Mouse (Mus musculus) myocyte (in vitro differentiated cells): ENCODE results near the gene Olfr328. TPM values are rescaled to one million over a fixed set of nuclear protein-coding genes. Genes with fewer than 3 reads are reported as not detected.

Source experiments
- H3K27me3 ChIP-seq: one replicate; pipeline ENCODE4 v1.6.1; 2011; ENCODE audit not compliant: control insufficient read depth, insufficient read depth, insufficient read length
- H3K36me3 ChIP-seq: one replicate; pipeline ENCODE4 v1.6.1; 2011; ENCODE audit not compliant: control insufficient read depth, insufficient read depth
- H3K4me2 ChIP-seq: one replicate; pipeline ENCODE4 v1.6.1; 2011; ENCODE audit warnings: low read depth, control low read depth
- H3K4me3 ChIP-seq: one replicate; pipeline ENCODE4 v1.5.1; 2011; ENCODE audit warnings: mild to moderate bottlenecking, control low read depth, moderate library complexity
- H3K79me2 ChIP-seq: one replicate; pipeline ENCODE4 v1.6.1; 2011; ENCODE audit not compliant: control insufficient read depth, insufficient read depth
- H3ac ChIP-seq: one replicate; pipeline ENCODE4 v1.6.1; 2011; ENCODE audit not compliant: control insufficient read depth, insufficient read length
- CEBPB ChIP-seq: IDR thresholded peaks from 2 replicates; pipeline ENCODE4 v1.6.1; 2011; ENCODE audit warnings: mild to moderate bottlenecking, moderate library complexity; ENCODE audit not compliant: poor library complexity, insufficient read depth, severe bottlenecking
- E2F4 ChIP-seq: IDR thresholded peaks from one replicate; pipeline ENCODE4 v1.6.1; 2011; ENCODE audit warnings: mild to moderate bottlenecking, control low read depth, moderate library complexity; ENCODE audit not compliant: insufficient read depth
- MAX ChIP-seq: IDR thresholded peaks from one replicate; pipeline ENCODE4 v1.6.1; 2011; ENCODE audit warnings: low read depth, mild to moderate bottlenecking, control low read depth
- MYOD1 ChIP-seq, 3 experiments: IDR thresholded peaks; one replicate each; pipeline ENCODE4 v1.6.1; 2011; ENCODE audit warnings: control low read depth in 2 of 3, low read depth in 2 of 3, mild to moderate bottlenecking in 2 of 3, moderate library complexity in 1 of 3; ENCODE audit not compliant: insufficient read length in 2 of 3, control insufficient read depth in 1 of 3
- MYOG ChIP-seq, 3 experiments: IDR thresholded peaks; one replicate each; pipeline ENCODE4 v1.6.1; 2011; ENCODE audit warnings: control low read depth in 2 of 3, low read depth in 2 of 3, mild to moderate bottlenecking in 2 of 3; ENCODE audit not compliant: insufficient read length in 2 of 3, control insufficient read depth in 1 of 3, insufficient read depth in 1 of 3
- POLR2A ChIP-seq: IDR thresholded peaks from one replicate; pipeline ENCODE4 v1.6.1; 2011; ENCODE audit warnings: low read depth, mild to moderate bottlenecking, control low read depth, moderate library complexity; ENCODE audit not compliant: insufficient read length
- POLR2AphosphoS2 ChIP-seq: IDR thresholded peaks from one replicate; pipeline ENCODE4 v1.6.1; 2011; ENCODE audit warnings: low read depth, control low read depth; ENCODE audit not compliant: insufficient read length
- REST ChIP-seq: IDR thresholded peaks from one replicate; pipeline ENCODE4 v1.6.1; 2011; ENCODE audit warnings: mild to moderate bottlenecking, control low read depth, moderate library complexity; ENCODE audit not compliant: insufficient read depth, insufficient read length
- SRF ChIP-seq: IDR thresholded peaks from one replicate; pipeline ENCODE4 v1.6.1; 2011; ENCODE audit warnings: low read depth; ENCODE audit not compliant: control insufficient read depth, insufficient read length
- TCF12 ChIP-seq: IDR thresholded peaks from one replicate; pipeline ENCODE4 v1.6.1; 2011; ENCODE audit warnings: mild to moderate bottlenecking, control low read depth; ENCODE audit not compliant: poor library complexity, insufficient read depth, severe bottlenecking
- TCF3 ChIP-seq: IDR thresholded peaks from one replicate; pipeline ENCODE4 v1.6.1; 2011; ENCODE audit warnings: low read depth, control low read depth; ENCODE audit not compliant: insufficient read length
- USF1 ChIP-seq: IDR thresholded peaks from one replicate; pipeline ENCODE4 v1.6.1; 2011; ENCODE audit warnings: low read depth, mild to moderate bottlenecking, control low read depth, moderate library complexity
- polyA plus RNA-seq: library from polyadenylated mRNA; unstranded; fragments of >200 nt; fragmentation: generic; extraction: Trizol; gene quantifications from one replicate; pipeline ENCODE4 v1.2.1, GENCODE M21; 2012; ENCODE audit warnings: missing spikeins

Gene Olfr328
- polyA plus RNA-seq, 1 experiment = not detected

- Histone ChIP-seq H3K36me3 (no peaks in the 10 kb centered on the region), H3K27me3 (no peaks in the 10 kb centered on the region), H3K79me2 (no peaks in the 10 kb centered on the region), H3K4me3 (no peak overlapping the region), H3ac (no peak overlapping the region), H3K4me2 (no peak overlapping the region)
- TF ChIP-seq SRF (no peak), TCF12 (no peak), POLR2A (no peak), USF1 (no peak), TCF3 (no peak), MAX (no peak), MYOG (IDR thresholded peaks at IDR 0.05; ENCODE audit: control insufficient read depth in 1 of 3, insufficient read depth in 1 of 3, insufficient read length in 2 of 3, low read depth in 2 of 3) (no peak), POLR2AphosphoS2 (no peak), REST (no peak), CEBPB (no peak), E2F4 (no peak), MYOD1 (IDR thresholded peaks at IDR 0.05; ENCODE audit: control insufficient read depth in 1 of 3, insufficient read length in 2 of 3, low read depth in 2 of 3) (no peak)
Measured at GRCm38 (mm10) chr11:58597837-58598236, 42.4 kb upstream of the Olfr328 start.

GRCm38 (mm10) chr11:58594814-58595213, 39.4 kb upstream of the Olfr328 start, which contains the start of gene Olfr324:
Olfr324 (plus strand) TSS chr11:58595114.
- H3K79me2 ChIP-seq = no peaks in the 10 kb centered on the region
- no peaks in the 10 kb centered on the region for H3K27me3 ChIP-seq
- TF ChIP-seq MAX (no peak), TCF12 (no peak), MYOD1 (IDR thresholded peaks at IDR 0.05; ENCODE audit: control insufficient read depth in 1 of 3, insufficient read length in 2 of 3, low read depth in 2 of 3) (no peak), POLR2AphosphoS2 (no peak), TCF3 (no peak), MYOG (IDR thresholded peaks at IDR 0.05; ENCODE audit: control insufficient read depth in 1 of 3, insufficient read depth in 1 of 3, insufficient read length in 2 of 3, low read depth in 2 of 3) (no peak), CEBPB (no peak), REST (no peak), POLR2A (no peak)
- H3K36me3 ChIP-seq = no peaks in the 10 kb centered on the region
- H3K4me2 ChIP-seq = no peak within 1 kb of the TSS
- H3ac ChIP-seq = no peak within 1 kb of the TSS
- H3K4me3 ChIP-seq = no peak within 1 kb of the TSS

GRCm38 (mm10) chr11:58588620-58589250, 33.3 kb upstream of the Olfr328 start:
- H3K27me3 ChIP-seq = no peaks in the 10 kb centered on the region

GRCm38 (mm10) chr11:58587898-58588348, 32.5 kb upstream of the Olfr328 start:
- Histone ChIP-seq H3ac (no peak overlapping the region), H3K4me2 (no peak overlapping the region), H3K79me2 (no peaks in the 10 kb centered on the region), H3K36me3 (no peaks in the 10 kb centered on the region), H3K27me3 (no peaks in the 10 kb centered on the region), H3K4me3 (no peak overlapping the region)
- no peak for TF ChIP-seq POLR2AphosphoS2
- TF ChIP-seq USF1 = no peak
- TF ChIP-seq CEBPB = no peak
- no peak for TF ChIP-seq POLR2A
- no peak for TF ChIP-seq MYOD1 (IDR thresholded peaks at IDR 0.05; ENCODE audit: control insufficient read depth in 1 of 3, insufficient read length in 2 of 3, low read depth in 2 of 3)
- no peak for TF ChIP-seq SRF
- TF ChIP-seq E2F4 = no peak
- no peak for TF ChIP-seq MAX
- TF ChIP-seq REST = no peak
- TF ChIP-seq MYOG (IDR thresholded peaks at IDR 0.05; ENCODE audit: control insufficient read depth in 1 of 3, insufficient read depth in 1 of 3, insufficient read length in 2 of 3, low read depth in 2 of 3) = no peak
- TF ChIP-seq TCF12 = no peak
- no peak for TF ChIP-seq TCF3

More at GRCm38 (mm10) chr11:58588620-58589250, 33.3 kb upstream of the Olfr328 start:
- TF ChIP-seq USF1 = no peak
- no peak for TF ChIP-seq SRF
- TF ChIP-seq MYOG (IDR thresholded peaks at IDR 0.05; ENCODE audit: control insufficient read depth in 1 of 3, insufficient read depth in 1 of 3, insufficient read length in 2 of 3, low read depth in 2 of 3) = no peak
- no peak for TF ChIP-seq MAX
- TF ChIP-seq TCF3 = no peak
- TF ChIP-seq POLR2AphosphoS2 = no peak
- no peak for TF ChIP-seq E2F4
- no peak for TF ChIP-seq POLR2A
- TF ChIP-seq REST = no peak
- no peak for TF ChIP-seq MYOD1 (IDR thresholded peaks at IDR 0.05; ENCODE audit: control insufficient read depth in 1 of 3, insufficient read length in 2 of 3, low read depth in 2 of 3)
- TF ChIP-seq TCF12 = no peak
- no peak for TF ChIP-seq CEBPB
- H3ac ChIP-seq = no peak overlapping the region
- H3K36me3 ChIP-seq = no peaks in the 10 kb centered on the region
- H3K4me2 ChIP-seq = no peak overlapping the region
- H3K4me3 ChIP-seq = no peak overlapping the region
- no peaks in the 10 kb centered on the region for H3K79me2 ChIP-seq

GRCm38 (mm10) chr11:58578636-58579035, 23.2 kb upstream of the Olfr328 start:
- Histone ChIP-seq H3K4me2 (no peak overlapping the region), H3K79me2 (no peaks in the 10 kb centered on the region), H3K27me3 (peaks cover 12% of the 10 kb centered on the region), H3K4me3 (no peak overlapping the region), H3K36me3 (no peaks in the 10 kb centered on the region), H3ac (no peak overlapping the region)
- TF ChIP-seq TCF12 (no peak), USF1 (no peak), MYOG (IDR thresholded peaks at IDR 0.05; ENCODE audit: control insufficient read depth in 1 of 3, insufficient read depth in 1 of 3, insufficient read length in 2 of 3, low read depth in 2 of 3) (no peak), POLR2AphosphoS2 (no peak), CEBPB (no peak)
